In genomic region chr13:64273891-64274844, GRCm38 (mm10) we compare ENCODE assay signal across 8 mouse cellular contexts. TPM values are rescaled to one million over a fixed set of nuclear protein-coding genes. Genes with fewer than 3 reads are reported as not detected.
DNase-seq lines count a peak whose midpoint lies in the region; ATAC-seq and TF ChIP-seq lines count a peak whose summit lies in the region.

No protein-coding gene starts in this region.

- TF ChIP-seq EP300 in lung, postnatal 0 days (IDR thresholded peaks at IDR 0.05) = no peak

- TF ChIP-seq CTCF in thymus, adult 2 months (IDR thresholded peaks at IDR 0.05; ENCODE audit: borderline replicate concordance, control insufficient read depth, extremely low read depth, insufficient read depth, low read length, poor library complexity) = no peak
- no peak for TF ChIP-seq CTCF in forebrain, postnatal 0 days (IDR thresholded peaks at IDR 0.05; ENCODE audit: low read depth)
- TF ChIP-seq CTCF in lung, postnatal 0 days (IDR thresholded peaks at IDR 0.05) = no peak

- TF ChIP-seq POLR2A in thymus, adult 2 months (IDR thresholded peaks at IDR 0.05; ENCODE audit: control insufficient read depth, extremely low read depth, insufficient read depth, low read length, poor library complexity) = no peak

- H3K9ac ChIP-seq in forebrain, postnatal 0 days = peak overlapping the region; percentile 50
- H3K9ac ChIP-seq in kidney, embryonic 15.5 days = peak overlapping the region; percentile 74
- H3K9ac ChIP-seq in lung, postnatal 0 days (replicated peaks; ENCODE audit: low read depth) = peak overlapping the region; percentile 27; the same call in 1 of the 2 replicates

- WGBS in thymus, adult 2 months = 1% methylated on average over 91 of the region's 95 CpGs
- WGBS in forebrain, postnatal 0 days = under 1% methylated on average over 78 of the region's 95 CpGs
- under 1% methylated on average over 94 of the region's 95 CpGs for WGBS in kidney, embryonic 15.5 days
- 1% methylated on average over 68 of the region's 95 CpGs for WGBS in lung, postnatal 0 days

- H3K27ac ChIP-seq in thymus, adult 2 months (ENCODE audit: control insufficient read depth, insufficient read depth, low read length) = no peak overlapping the region
- H3K27ac ChIP-seq in forebrain, postnatal 0 days (ENCODE audit: low read depth, low read length) = no peak overlapping the region
- no peak overlapping the region for H3K27ac ChIP-seq in kidney, embryonic 15.5 days
- no peak overlapping the region for H3K27ac ChIP-seq in lung, postnatal 0 days (ENCODE audit: low read length)

- peaks cover 17% of the 10 kb centered on the region; the same call in 1 of the 2 replicates for H3K27me3 ChIP-seq in thymus, adult 2 months (ENCODE audit: control insufficient read depth, insufficient read depth, low read length)
- peaks cover 13% of the 10 kb centered on the region for H3K27me3 ChIP-seq in forebrain, postnatal 0 days (ENCODE audit: insufficient read depth, low read length)
- peaks cover 3% of the 10 kb centered on the region; the same call in 1 of the 2 replicates for H3K27me3 ChIP-seq in kidney, embryonic 15.5 days
- 0 out of 2 replicates have a peak, but pooled peaks cover 7% of the 10 kb centered on the region for H3K27me3 ChIP-seq in lung, postnatal 0 days (replicated peaks; ENCODE audit: insufficient read depth, low read length)

- DNase-seq in thymus, adult 2 months = peak; percentile 24
- no peak for DNase-seq in thymus, postnatal 10 days (ENCODE audit: low spot score in 2 of 2)
- peak; percentile 62 for DNase-seq in brain, adult 2 months (ENCODE audit: low read depth, low spot score)
- DNase-seq in forebrain, postnatal 0 days = peak; percentile 70
- DNase-seq in lung, postnatal 0 days (ENCODE audit: low spot score) = peak; percentile 18
- peak; percentile 36 to 48 for DNase-seq in right cerebral cortex, postnatal 10 days (ENCODE audit: low spot score in 2 of 2)

- peak overlapping the region; percentile 99 for H3K4me2 ChIP-seq in forebrain, postnatal 0 days (ENCODE audit: low read depth)
- peak overlapping the region; percentile 100 for H3K4me2 ChIP-seq in kidney, embryonic 15.5 days
- peak overlapping the region; percentile 99 for H3K4me2 ChIP-seq in lung, postnatal 0 days (replicated peaks; ENCODE audit: low read depth, low read length)

- no peaks in the 10 kb centered on the region for H3K36me3 ChIP-seq in thymus, adult 2 months (ENCODE audit: control insufficient read depth, insufficient read depth, low read length)
- H3K36me3 ChIP-seq in forebrain, postnatal 0 days (ENCODE audit: insufficient read depth) = no peaks in the 10 kb centered on the region
- H3K36me3 ChIP-seq in kidney, embryonic 15.5 days = no peaks in the 10 kb centered on the region
- no peaks in the 10 kb centered on the region for H3K36me3 ChIP-seq in lung, postnatal 0 days (ENCODE audit: insufficient read depth, low read length)

- ATAC-seq in forebrain, postnatal 0 days = peak; percentile 75
- ATAC-seq in kidney, embryonic 15.5 days (replicated peaks; ENCODE audit: low FRiP score) = peak; percentile 75
- ATAC-seq in lung, postnatal 0 days = peak; percentile 73
- no peak for ATAC-seq in erythroid progenitor cell, adult 5-6 weeks (replicated peaks; ENCODE audit: low FRiP score, poor library complexity, severe bottlenecking)

- peak overlapping the region; percentile 45 for H3K4me3 ChIP-seq in thymus, adult 2 months (ENCODE audit: control insufficient read depth, insufficient read depth, low read length)
- H3K4me3 ChIP-seq in forebrain, postnatal 0 days (ENCODE audit: low read depth, low read length) = peak overlapping the region; percentile 65
- H3K4me3 ChIP-seq in kidney, embryonic 15.5 days (replicated peaks) = peak overlapping the region; percentile 74
- H3K4me3 ChIP-seq in lung, postnatal 0 days (ENCODE audit: low read depth, low read length) = peak overlapping the region; percentile 57

- H3K9me3 ChIP-seq in forebrain, postnatal 0 days (ENCODE audit: low read length) = no peaks in the 10 kb centered on the region
- no peaks in the 10 kb centered on the region for H3K9me3 ChIP-seq in kidney, embryonic 15.5 days (replicated peaks)
- no peaks in the 10 kb centered on the region for H3K9me3 ChIP-seq in lung, postnatal 0 days (ENCODE audit: low read length)

- peaks cover 16% of the 10 kb centered on the region for H3K4me1 ChIP-seq in thymus, adult 2 months (replicated peaks; ENCODE audit: control insufficient read depth, insufficient read depth, low read length)
- H3K4me1 ChIP-seq in forebrain, postnatal 0 days (ENCODE audit: insufficient read depth) = peaks cover 5% of the 10 kb centered on the region
- H3K4me1 ChIP-seq in kidney, embryonic 15.5 days = peaks cover 19% of the 10 kb centered on the region
- H3K4me1 ChIP-seq in lung, postnatal 0 days (ENCODE audit: insufficient read depth, low read depth, low read length) = peaks cover 13% of the 10 kb centered on the region; the same call in 1 of the 2 replicates

RNA-seq across cellular contexts. Expression of gene Cdc14b, which starts 0.9 kb away (rescaled TPM):
- polyA plus RNA-seq in thymus, adult 2 months (2012; rRNA removed) = 3.2 and 4.7 TPM in 2 replicates
- total RNA-seq in forebrain, postnatal 0 days (2014; rRNA removed) = 1.7 and 3.0 TPM in 2 replicates
- polyA plus RNA-seq in forebrain, postnatal 0 days (2015; fragmentation: Nextera tagmentation; extraction: Ambion mirVana) = 0.42 and 0.75 TPM in 2 replicates
- 14.8 and 17.5 TPM in 2 replicates for polyA plus RNA-seq in kidney, embryonic 15.5 days (2015; fragmentation: Nextera tagmentation; extraction: Ambion mirVana)
- 4.7 and 5.3 TPM in 2 replicates for polyA plus RNA-seq in lung, postnatal 0 days (2015; fragmentation: Nextera tagmentation; extraction: Ambion mirVana)
- 0.42 and 0.72 TPM in 2 replicates for total RNA-seq in erythroid progenitor cell, adult 5-6 weeks (2015; ENCODE audit: low replicate concordance)
- 2.7 TPM in 1 of 2 replicates, not detected in the other for total RNA-seq in erythroid progenitor cell, adult 5-6 weeks (2017; ENCODE audit: low replicate concordance)

RNA-seq across cellular contexts. Expression of gene Aaed1, which starts 38.3 kb away (rescaled TPM):
- 5.1 and 5.5 TPM in 2 replicates for polyA plus RNA-seq in thymus, adult 2 months (2012; rRNA removed)
- total RNA-seq in forebrain, postnatal 0 days (2014; rRNA removed) = 9.8 and 13.5 TPM in 2 replicates
- 7.2 and 9.1 TPM in 2 replicates for polyA plus RNA-seq in forebrain, postnatal 0 days (2015; fragmentation: Nextera tagmentation; extraction: Ambion mirVana)
- 56.5 and 58.1 TPM in 2 replicates for polyA plus RNA-seq in kidney, embryonic 15.5 days (2015; fragmentation: Nextera tagmentation; extraction: Ambion mirVana)
- polyA plus RNA-seq in lung, postnatal 0 days (2015; fragmentation: Nextera tagmentation; extraction: Ambion mirVana) = 89.2 and 94.2 TPM in 2 replicates
- 4.2 and 11.9 TPM in 2 replicates for total RNA-seq in erythroid progenitor cell, adult 5-6 weeks (2015; ENCODE audit: low replicate concordance)
- 6.2 and 10.5 TPM in 2 replicates for total RNA-seq in erythroid progenitor cell, adult 5-6 weeks (2017; ENCODE audit: low replicate concordance)

Comparison
In these comparisons a context has a peak if more than half of its experiments do, and no peak if none do; other contexts are left out.
1. DNase-seq: peak in thymus, adult 2 months (single experiment), brain, adult 2 months (single experiment), forebrain, postnatal 0 days (single experiment), lung, postnatal 0 days (single experiment) and right cerebral cortex, postnatal 10 days (2 of 2); none in thymus, postnatal 10 days (0 of 2).
2. Peak in every context shown above with its lines, with median percentiles within 50 percentile points of each other: H3K4me3 ChIP-seq, H3K4me2 ChIP-seq and H3K9ac ChIP-seq.